Comparison of ENCODE assay signal across 8 mouse cellular contexts in genomic region chr1:38628426-38628825, GRCm38 (mm10). TPM values are rescaled to one million over a fixed set of nuclear protein-coding genes. Genes with fewer than 3 reads are reported as not detected.
DNase-seq lines count a peak whose midpoint lies in the region; ATAC-seq lines count a peak whose summit lies in the region.

No protein-coding gene starts in this region.

- H3K27ac ChIP-seq in heart, embryonic 14.5 days (replicated peaks in 1 of 2; ENCODE audit: control insufficient read depth in 1 of 2, insufficient read depth in 1 of 2, low read depth in 2 of 2, low read length in 2 of 2), result no peak overlapping the region
- peak overlapping the region; percentile 97 for H3K27ac ChIP-seq in hindbrain, embryonic 15.5 days (replicated peaks)
- H3K27ac ChIP-seq in neural tube, embryonic 15.5 days (replicated peaks), result peak overlapping the region; percentile 96

- H3K27me3 ChIP-seq in heart, embryonic 14.5 days (ENCODE audit: control insufficient read depth, insufficient read depth, low read length), result peaks cover 34% of the 10 kb centered on the region
- H3K27me3 ChIP-seq in hindbrain, embryonic 15.5 days, result no peaks in the 10 kb centered on the region
- H3K27me3 ChIP-seq in neural tube, embryonic 15.5 days (replicated peaks), result no peaks in the 10 kb centered on the region

- H3K4me2 ChIP-seq in heart, embryonic 14.5 days (ENCODE audit: low read length), result peak overlapping the region; percentile 86; the same call in 1 of the 2 replicates
- peak overlapping the region; percentile 91 for H3K4me2 ChIP-seq in hindbrain, embryonic 15.5 days
- H3K4me2 ChIP-seq in neural tube, embryonic 15.5 days, result peak overlapping the region; percentile 88

- WGBS in heart, embryonic 14.5 days, result 50% methylated on average over 8 of the region's 8 CpGs
- WGBS in hindbrain, embryonic 15.5 days, result 19% methylated on average over 8 of the region's 8 CpGs
- WGBS in neural tube, embryonic 15.5 days, result 22% methylated on average over 8 of the region's 8 CpGs

- DNase-seq in heart, adult 18-20 months, result no peak
- peak; percentile 45 for DNase-seq in testis, postnatal 10 days (ENCODE audit: low spot score)
- DNase-seq in testis, postnatal 14 days (ENCODE audit: low spot score), result no peak
- DNase-seq in gastrocnemius, postnatal 25 days, result no peak

- no peak for ATAC-seq in heart, embryonic 14.5 days (ENCODE audit: insufficient number of reproducible peaks, insufficient read depth, low FRiP score, low read depth)
- ATAC-seq in hindbrain, embryonic 15.5 days (ENCODE audit: low FRiP score, low read depth), result peak; percentile 4; the same call in 1 of the 2 replicates
- ATAC-seq in neural tube, embryonic 15.5 days (ENCODE audit: low FRiP score), result no peak
- ATAC-seq in inflammation-experienced regulatory T-cells, adult 6 months, result no peak

- no peaks in the 10 kb centered on the region for H3K9me3 ChIP-seq in heart, embryonic 14.5 days (ENCODE audit: control insufficient read depth, low read length)
- H3K9me3 ChIP-seq in hindbrain, embryonic 15.5 days, result no peaks in the 10 kb centered on the region
- H3K9me3 ChIP-seq in neural tube, embryonic 15.5 days (replicated peaks), result no peaks in the 10 kb centered on the region

- peaks cover 0 to 17% of the 10 kb centered on the region in 2 experiments; a peak in 3 of 4 replicates for H3K4me1 ChIP-seq in heart, embryonic 14.5 days (ENCODE audit: control insufficient read depth in 2 of 2, insufficient read depth in 2 of 2, low read length in 2 of 2)
- peaks cover 54% of the 10 kb centered on the region for H3K4me1 ChIP-seq in hindbrain, embryonic 15.5 days (replicated peaks)
- H3K4me1 ChIP-seq in neural tube, embryonic 15.5 days, result peaks cover 53% of the 10 kb centered on the region

- H3K9ac ChIP-seq in heart, embryonic 14.5 days (ENCODE audit: low read length), result no peak overlapping the region; the same call in 1 of the 2 replicates
- peak overlapping the region; percentile 96; the same call in 1 of the 2 replicates for H3K9ac ChIP-seq in hindbrain, embryonic 15.5 days
- H3K9ac ChIP-seq in neural tube, embryonic 15.5 days (replicated peaks), result peak overlapping the region; percentile 91; the same call in 1 of the 2 replicates

- H3K36me3 ChIP-seq in heart, embryonic 14.5 days (ENCODE audit: control insufficient read depth, insufficient read depth, low read length), result no peaks in the 10 kb centered on the region
- no peaks in the 10 kb centered on the region for H3K36me3 ChIP-seq in hindbrain, embryonic 15.5 days
- no peaks in the 10 kb centered on the region for H3K36me3 ChIP-seq in neural tube, embryonic 15.5 days

- no peak overlapping the region for H3K4me3 ChIP-seq in heart, embryonic 14.5 days (ENCODE audit: control insufficient read depth in 1 of 2, insufficient read depth in 1 of 2, low read depth in 1 of 2, low read length in 2 of 2)
- H3K4me3 ChIP-seq in hindbrain, embryonic 15.5 days, result peak overlapping the region; percentile 97
- H3K4me3 ChIP-seq in neural tube, embryonic 15.5 days (replicated peaks), result peak overlapping the region; percentile 87

RNA-seq across cellular contexts. Expression of gene Aff3, which starts 36.3 kb away (rescaled TPM):
- polyA plus RNA-seq in heart, embryonic 14.5 days (2014; fragmentation: Nextera tagmentation; extraction: Ambion mirVana), result 2.4 and 4.1 TPM in 2 replicates
- total RNA-seq in heart, adult 18-20 months (2021), result 1 to 10 TPM; 1.3 to 3.2 TPM
- 33.4 and 37.8 TPM in 2 replicates for polyA plus RNA-seq in hindbrain, embryonic 15.5 days (2015; fragmentation: Nextera tagmentation; extraction: Ambion mirVana)
- polyA plus RNA-seq in neural tube, embryonic 15.5 days (2015; fragmentation: Nextera tagmentation; extraction: Ambion mirVana), result 22.9 and 33.1 TPM in 2 replicates
- 1 to 10 TPM; 1.4 to 1.8 TPM for total RNA-seq in gastrocnemius, postnatal 25 days (2021)
- polyA plus RNA-seq in inflammation-experienced regulatory T-cells, adult 6 months (2017; shearing (Covaris generic)), result 10 to 100 TPM in 2 of 3 experiments, 1 to 10 TPM in 1; 4.1 to 16.7 (median 15.5) TPM

Comparison
In these comparisons a context has a peak if more than half of its experiments do, and no peak if none do; other contexts are left out.
1. H3K27ac ChIP-seq: peak in hindbrain, embryonic 15.5 days (single experiment) and neural tube, embryonic 15.5 days (single experiment); none in heart, embryonic 14.5 days (0 of 2).
2. H3K4me3 ChIP-seq: peak in hindbrain, embryonic 15.5 days (single experiment) and neural tube, embryonic 15.5 days (single experiment); none in heart, embryonic 14.5 days (0 of 2).
3. Peak in every context shown above with its lines, with median percentiles within 50 percentile points of each other: H3K4me2 ChIP-seq.